Mouse (Mus musculus): Measurements from ENCODE around the gene H2al2c.
"Not testable (repeated sequence)": the region's sequence is repeated elsewhere in the genome, so short reads cannot be mapped to it uniquely, and the experiment has no call there.

DNA sequence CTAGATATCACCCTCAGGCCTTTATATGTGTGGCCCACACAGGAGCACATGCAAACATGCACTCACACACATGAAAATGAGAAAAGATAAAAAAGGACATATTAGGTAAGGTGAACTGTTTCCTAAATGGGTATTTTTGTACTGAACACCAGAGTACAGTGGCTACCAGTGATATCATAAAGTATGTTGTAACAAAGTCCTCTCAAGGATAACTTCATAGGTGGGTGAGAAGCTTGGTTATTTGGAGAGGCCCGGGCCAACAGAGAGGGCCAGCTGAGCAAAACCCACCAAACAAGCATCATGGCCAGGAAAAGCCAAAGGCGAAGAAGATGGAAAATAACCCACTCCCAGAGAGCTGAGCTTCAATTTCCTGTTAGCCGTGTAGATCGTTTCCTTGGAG, at the start of gene H2al2c:
- TF ChIP-seq CTCF (IDR thresholded peaks at IDR 0.05; ENCODE audit: low read depth, low read length); POLR2A (IDR thresholded peaks at IDR 0.05; ENCODE audit: insufficient read depth, low read length): not testable (repeated sequence)
